Mouse (Mus musculus): ENCODE results near the gene Mef2a.
A peak's percentile ranks its signal among the peaks of the same experiment; 100 is the strongest.
"Not testable (repeated sequence)": the region's sequence is repeated elsewhere in the genome, so short reads cannot be mapped to it uniquely, and the experiment has no call there.

Gene Mef2a

DNA sequence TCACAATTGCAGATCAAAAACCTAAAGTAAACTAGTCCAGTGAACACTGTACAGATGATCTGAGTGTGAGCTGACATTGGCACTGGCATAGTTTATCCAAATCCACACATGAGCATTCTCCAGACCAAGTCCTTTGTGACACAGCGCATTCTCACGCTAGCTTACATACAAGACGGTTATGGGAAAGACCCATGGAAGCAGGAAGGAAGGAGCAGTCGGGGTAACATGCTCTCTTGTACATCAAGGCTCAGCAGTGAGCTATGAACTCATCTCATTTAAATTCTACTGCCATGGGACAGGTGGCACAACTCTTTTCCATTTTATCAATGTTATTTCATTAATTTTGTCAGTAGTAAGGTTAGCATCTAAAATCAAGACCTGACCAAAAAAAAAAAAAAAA is 3.0 kb downstream of the Mef2a start:
- no peak for DNase-seq

DNA sequence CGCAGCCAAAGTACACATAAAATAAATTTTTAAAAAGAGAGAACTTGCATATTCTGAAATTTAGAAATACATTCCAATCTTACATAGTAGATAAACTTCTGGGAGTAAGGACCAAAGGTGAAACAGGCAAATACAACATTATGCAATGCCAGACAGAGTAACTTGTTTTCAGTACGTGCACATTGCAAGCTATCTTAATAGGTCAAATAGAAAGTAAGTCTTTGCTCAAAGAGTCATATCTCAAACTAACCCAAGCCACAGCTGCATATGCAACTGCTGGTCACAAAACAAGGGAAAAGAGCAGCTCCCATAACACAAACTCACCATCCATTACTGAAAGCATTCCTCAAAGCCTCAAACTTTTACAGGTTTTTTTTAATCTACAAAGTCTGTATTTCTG is 4.3 kb downstream of the Mef2a start:
- DNase-seq, result no peak

- no peak for DNase-seq
Observed at GRCm38 (mm10) chr7:67360588-67360987, 12.1 kb downstream of the Mef2a start.

- DNase-seq, result no peak
Observed at GRCm38 (mm10) chr7:67359863-67360262, 12.8 kb downstream of the Mef2a start.

DNA sequence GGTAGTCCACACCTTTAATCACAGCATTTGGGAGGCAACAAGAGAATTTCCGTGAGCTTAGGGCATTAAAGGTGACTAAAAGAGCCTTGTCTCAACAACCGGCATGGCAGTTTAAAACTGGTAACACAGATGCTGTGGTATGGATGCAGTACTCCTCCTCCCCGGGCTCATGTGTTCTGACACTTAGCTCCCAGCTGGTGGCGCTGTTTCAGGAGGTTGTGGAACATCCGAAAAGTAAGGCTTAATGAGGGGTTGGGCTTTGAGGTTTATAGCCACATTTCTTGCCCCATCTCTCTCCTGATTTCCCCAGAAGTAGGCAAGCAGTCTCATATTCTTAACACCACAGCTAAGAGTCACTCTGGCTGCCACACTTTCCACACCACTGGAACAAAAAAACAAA is 16.8 kb downstream of the Mef2a start:
- DNase-seq, result no peak

- DNase-seq, result no peak
Observed at GRCm38 (mm10) chr7:67353667-67354066, 19.0 kb downstream of the Mef2a start.

GRCm38 (mm10) chr7:67352989-67353388 is 19.7 kb downstream of the Mef2a start:
- DNase-seq, result no peak

GRCm38 (mm10) chr7:67344443-67344842 is 28.2 kb downstream of the Mef2a start:
- DNase-seq, result no peak

DNA sequence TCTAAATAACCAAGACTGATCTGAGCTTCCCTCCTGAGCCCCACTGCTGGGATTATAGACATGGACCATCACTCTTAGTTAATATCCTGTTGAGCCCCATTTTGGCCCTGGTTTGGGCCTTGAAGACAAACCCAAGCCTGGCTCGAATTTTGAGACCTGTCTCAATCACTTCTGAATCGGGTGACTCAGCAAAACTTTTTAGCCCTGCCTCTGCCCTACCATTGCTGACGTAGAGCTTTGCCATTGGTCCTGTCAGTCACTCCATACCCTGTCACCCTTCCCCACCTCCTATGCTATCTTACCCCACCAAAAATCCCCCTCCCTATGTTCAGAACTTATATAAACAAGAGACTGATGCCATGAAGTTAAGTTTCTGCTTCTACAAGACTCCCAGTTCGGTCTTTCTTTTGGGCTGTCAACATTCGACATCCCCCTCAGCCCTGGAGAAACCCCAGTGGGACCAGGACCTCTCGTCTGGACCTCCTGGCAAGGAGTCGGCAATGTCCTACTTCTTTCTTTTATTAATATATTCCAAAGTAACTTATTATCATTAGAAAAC is 30.5 kb downstream of the Mef2a start:
- no peak for DNase-seq

DNA sequence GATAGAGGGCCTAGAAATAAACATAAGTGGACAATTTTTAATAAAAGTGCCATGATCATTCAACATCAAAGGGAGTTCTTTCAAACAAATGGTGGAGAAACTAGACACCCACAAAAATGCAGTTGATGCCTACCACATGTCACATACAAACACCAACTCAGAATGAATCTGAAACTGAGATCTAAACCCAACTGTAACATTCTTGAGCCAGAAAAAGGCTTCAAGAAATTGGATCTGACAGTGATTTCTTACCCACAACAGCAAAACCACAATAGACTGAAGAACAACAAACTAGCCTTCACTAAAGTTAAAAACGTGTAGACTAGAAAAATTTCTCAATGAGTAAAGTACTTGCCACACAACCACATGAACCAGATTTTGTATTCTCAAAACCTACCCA is 52.3 kb downstream of the Mef2a start:
- no peak for DNase-seq

DNA sequence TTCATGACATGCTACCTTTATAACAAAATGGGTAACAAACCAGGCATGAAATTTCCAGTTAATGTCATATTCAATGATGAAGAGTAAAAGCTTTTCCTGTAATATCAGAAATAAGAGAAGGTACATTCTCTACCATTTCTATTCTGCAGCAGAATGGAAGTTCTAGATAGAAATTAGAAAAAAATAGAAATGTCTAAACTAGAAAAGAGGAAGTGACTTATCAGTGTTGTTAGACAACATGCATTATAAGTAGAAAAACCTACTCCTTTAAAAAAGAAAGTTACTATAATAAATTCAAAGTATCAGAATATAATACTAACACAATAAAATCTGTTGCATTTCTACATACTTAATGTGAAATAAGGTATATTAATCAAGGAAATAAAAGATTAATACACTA is 54.0 kb downstream of the Mef2a start:
- no peak for DNase-seq

GRCm38 (mm10) chr7:67313200-67313599 is 59.5 kb downstream of the Mef2a start:
- DNase-seq, result no peak

GRCm38 (mm10) chr7:67310151-67310550 is 62.5 kb downstream of the Mef2a start:
- no peak for DNase-seq

DNA sequence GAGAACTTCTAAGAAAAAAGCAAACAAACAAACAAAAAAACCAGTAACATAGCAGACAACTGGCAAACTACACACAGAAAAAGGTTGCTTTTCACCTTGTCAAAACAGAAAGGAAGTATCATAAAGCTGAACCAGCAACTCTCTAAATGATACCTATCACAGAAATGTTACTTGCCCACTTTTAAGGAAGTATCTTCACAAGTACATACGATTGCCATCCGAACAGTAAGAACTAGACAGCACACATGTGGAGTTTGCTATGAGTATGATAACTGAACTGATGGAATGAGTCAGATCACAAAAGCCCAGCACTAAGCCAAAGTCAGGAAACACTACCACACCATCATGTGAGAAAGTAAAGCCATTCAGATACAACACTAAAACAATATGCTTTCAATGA is 64.6 kb downstream of the Mef2a start:
- no peak for DNase-seq

DNA sequence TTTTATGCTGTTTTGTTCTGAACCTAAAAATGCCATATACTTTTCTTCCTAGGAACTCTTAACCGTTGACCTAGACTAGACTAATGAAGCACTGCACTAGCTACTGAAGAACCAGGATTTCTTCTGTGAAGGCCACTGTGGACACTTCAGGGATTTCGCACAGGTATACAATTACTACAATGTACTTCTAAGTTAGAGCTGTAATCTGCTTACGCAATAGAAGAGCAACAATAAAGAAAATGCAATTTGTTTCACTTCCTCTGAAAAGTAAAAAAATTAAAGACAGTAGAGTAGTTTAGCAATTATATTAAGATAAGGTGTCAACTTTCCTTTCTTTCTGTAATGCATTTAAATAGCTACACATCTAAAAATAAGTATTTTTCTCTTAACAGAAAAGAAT is 65.6 kb downstream of the Mef2a start:
- no peak for DNase-seq

DNA sequence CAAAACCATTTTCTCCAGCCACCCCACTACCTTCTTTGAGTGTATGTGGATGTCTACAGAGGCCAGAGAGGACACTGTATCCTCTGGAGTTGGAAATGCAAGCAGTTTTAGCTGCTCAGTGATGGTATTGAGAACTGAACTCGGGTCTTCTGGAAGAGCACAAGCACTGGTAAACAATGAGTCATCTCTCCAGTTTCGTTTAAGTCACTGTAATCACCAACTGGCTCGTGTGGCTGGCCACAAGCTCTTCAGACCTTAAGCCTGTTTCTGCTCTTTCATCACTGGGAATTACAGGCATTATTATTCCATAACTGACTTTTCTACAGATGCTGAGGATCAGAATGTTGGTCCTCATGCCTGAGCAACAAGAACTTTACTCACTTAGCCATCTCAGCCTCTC is 67.7 kb downstream of the Mef2a start:
- DNase-seq, result no peak

DNA sequence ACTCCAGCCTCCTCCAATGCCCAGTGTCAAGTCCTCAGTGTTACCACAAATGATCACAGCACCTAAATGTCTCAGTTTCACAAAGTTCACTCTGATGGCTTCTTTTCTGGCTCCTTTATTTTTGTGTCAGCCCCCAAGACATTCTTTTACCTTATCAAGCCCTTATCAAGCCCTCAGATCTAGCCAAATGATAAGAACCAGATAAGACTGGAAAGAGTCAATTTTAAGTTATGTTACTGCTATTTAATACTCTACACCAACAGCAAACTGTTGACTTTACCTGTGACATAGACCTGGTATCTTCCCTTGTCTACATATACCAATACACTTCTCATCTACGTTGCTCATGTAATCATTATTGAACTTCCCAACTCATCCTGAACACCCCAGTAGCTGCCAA is 76.2 kb downstream of the Mef2a start:
- DNase-seq, result no peak

GRCm38 (mm10) chr7:67291356-67291755 is 81.3 kb downstream of the Mef2a start:
- DNase-seq, result no peak

DNA sequence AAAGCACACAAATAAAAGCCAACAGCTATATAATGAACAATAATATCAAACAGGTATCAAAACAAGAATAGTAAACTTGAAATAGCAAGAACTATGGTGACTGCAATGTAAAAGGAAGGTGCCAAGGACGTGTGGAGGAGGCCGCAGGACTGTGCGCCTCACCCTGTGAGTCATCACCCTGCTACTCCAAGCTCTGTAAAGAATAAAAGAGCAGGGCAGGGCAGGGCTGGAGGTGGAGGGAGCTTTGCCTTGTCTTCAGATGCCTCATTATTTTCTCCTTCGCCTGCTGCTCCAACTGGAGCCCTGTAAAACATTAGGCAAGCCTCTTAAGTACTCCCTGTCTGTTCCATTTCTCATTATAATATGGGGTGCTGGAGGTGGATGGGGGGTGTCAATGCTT is 85.2 kb downstream of the Mef2a start:
- no peak for DNase-seq

DNA sequence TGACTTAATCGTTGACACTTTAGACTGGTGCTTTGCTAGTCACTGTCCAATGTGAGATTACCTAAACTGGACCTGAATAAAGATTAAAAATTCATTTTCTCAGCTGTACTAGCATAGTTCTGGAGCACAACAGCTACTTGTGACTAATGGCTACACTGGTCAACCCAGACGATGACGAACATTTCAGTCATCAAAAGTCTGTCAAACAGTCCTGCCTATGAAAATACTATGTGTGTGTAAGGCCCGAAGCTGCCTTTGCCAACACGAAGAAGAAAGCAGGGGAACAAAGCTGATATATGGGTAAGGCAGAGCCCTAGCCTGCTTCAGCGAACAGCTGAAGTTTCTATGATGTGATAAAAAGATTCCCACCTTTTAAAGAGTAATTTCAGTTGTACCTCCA is 89.1 kb downstream of the Mef2a start:
- DNase-seq, result no peak

DNA sequence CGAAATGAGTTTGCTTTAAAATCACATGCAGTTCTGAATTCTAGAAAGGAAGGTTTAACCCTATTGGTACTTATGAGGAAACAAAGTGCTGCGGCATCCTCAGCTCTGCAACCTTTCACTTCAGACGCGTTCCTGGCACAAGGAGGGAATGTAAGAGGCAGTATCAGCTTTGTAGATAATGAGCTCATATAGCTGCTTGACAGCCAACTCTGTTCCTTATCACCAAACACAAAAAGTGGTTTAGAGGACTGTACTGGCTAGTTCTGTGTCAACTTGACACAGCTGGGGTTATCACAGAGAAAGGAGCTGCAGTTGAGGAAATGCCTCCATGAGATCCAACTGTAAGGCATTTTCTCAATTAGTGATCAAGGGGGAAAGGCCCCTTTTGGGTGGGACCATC is 102.2 kb downstream of the Mef2a start:
- not testable (repeated sequence) for DNase-seq

- DNase-seq, result peak; percentile 78 to 85
Observed at GRCm38 (mm10) chr7:67259828-67260563, 112.7 kb downstream of the Mef2a start.

GRCm38 (mm10) chr7:67246067-67246466 is 126.6 kb downstream of the Mef2a start:
- no peak for DNase-seq

GRCm38 (mm10) chr7:67245255-67245654 is 127.4 kb downstream of the Mef2a start:
- no peak for DNase-seq

GRCm38 (mm10) chr7:67243894-67244282 is 128.8 kb downstream of the Mef2a start:
- no peak for DNase-seq
